Mouse (Mus musculus): ENCODE measurements around the gene Eif2s3x. TPM values are rescaled to one million over a fixed set of nuclear protein-coding genes. Genes with fewer than 3 reads are reported as not detected.

The Eif2s3x gene
- polyA plus RNA-seq (2014; fragmentation: Nextera tagmentation; extraction: Ambion mirVana) = 58.7 and 66.2 TPM in 2 replicates

- peak; percentile 97 for ATAC-seq (ENCODE audit: low read depth)
- WGBS = 0% methylated on average over 51 of the region's 52 CpGs
Observed at GRCm38 (mm10) chrX:94212597-94213321, at the start of gene Eif2s3x. TSS of gene Eif2s3x (minus strand) at chrX:94212862.

GRCm38 (mm10) chrX:94235601-94236000, 22.9 kb upstream of the Eif2s3x start:
- Histone ChIP-seq H3K36me3 (ENCODE audit: control insufficient read depth, insufficient read depth, low read length) (no peaks in the 10 kb centered on the region), H3K9me3 (ENCODE audit: control insufficient read depth, low read length) (no peaks in the 10 kb centered on the region), H3K9ac (ENCODE audit: low read depth, low read length) (peak overlapping the region; percentile 78), H3K4me1 (ENCODE audit: control insufficient read depth, insufficient read depth, low read length) (no peaks in the 10 kb centered on the region), H3K27me3 (replicated peaks; ENCODE audit: control insufficient read depth, insufficient read depth, low read length) (peaks cover 59% of the 10 kb centered on the region), H3K4me3 (ENCODE audit: low read depth, low read length) (peak overlapping the region; percentile 61), H3K4me2 (ENCODE audit: low read depth, low read length) (peak overlapping the region; percentile 58), H3K27ac (replicated peaks; ENCODE audit: low read depth, low read length) (no peak overlapping the region)
- 24% methylated on average over 12 of the region's 12 CpGs for WGBS
- ATAC-seq (ENCODE audit: low read depth) = no peak
- no peak for DNase-seq (ENCODE audit: low spot score)

More at GRCm38 (mm10) chrX:94212597-94213321, at the start of gene Eif2s3x:
- H3K27ac ChIP-seq (replicated peaks; ENCODE audit: low read depth, low read length) = peak within 1 kb of the TSS; percentile 80
- H3K36me3 ChIP-seq (ENCODE audit: control insufficient read depth, insufficient read depth, low read length) = peaks cover 27% of the 10 kb centered on the region
- H3K4me1 ChIP-seq (ENCODE audit: control insufficient read depth, insufficient read depth, low read length) = no peaks in the 10 kb centered on the region
- H3K9me3 ChIP-seq (ENCODE audit: control insufficient read depth, low read length) = no peaks in the 10 kb centered on the region
- peak within 1 kb of the TSS; percentile 86 for H3K9ac ChIP-seq (ENCODE audit: low read depth, low read length)
- H3K27me3 ChIP-seq (replicated peaks; ENCODE audit: control insufficient read depth, insufficient read depth, low read length) = no peaks in the 10 kb centered on the region
- peak within 1 kb of the TSS; percentile 80 for H3K4me3 ChIP-seq (ENCODE audit: low read depth, low read length)
- H3K4me2 ChIP-seq (ENCODE audit: low read depth, low read length) = peak within 1 kb of the TSS; percentile 78
- DNase-seq (ENCODE audit: low spot score) = peak; percentile 94

GRCm38 (mm10) chrX:94235190-94235555, 22.5 kb upstream of the Eif2s3x start:
- H3K27me3 ChIP-seq (replicated peaks; ENCODE audit: control insufficient read depth, insufficient read depth, low read length) = peaks cover 59% of the 10 kb centered on the region
- no peaks in the 10 kb centered on the region for H3K9me3 ChIP-seq (ENCODE audit: control insufficient read depth, low read length)
- no peaks in the 10 kb centered on the region for H3K4me1 ChIP-seq (ENCODE audit: control insufficient read depth, insufficient read depth, low read length)
- H3K4me3 ChIP-seq (ENCODE audit: low read depth, low read length) = peak overlapping the region; percentile 61
- H3K36me3 ChIP-seq (ENCODE audit: control insufficient read depth, insufficient read depth, low read length) = no peaks in the 10 kb centered on the region
- H3K9ac ChIP-seq (ENCODE audit: low read depth, low read length) = peak overlapping the region; percentile 78
- ATAC-seq (ENCODE audit: low read depth) (no peak), DNase-seq (ENCODE audit: low spot score) (no peak)
- H3K27ac ChIP-seq (replicated peaks; ENCODE audit: low read depth, low read length) = peak overlapping the region; percentile 87
- peak overlapping the region; percentile 58 for H3K4me2 ChIP-seq (ENCODE audit: low read depth, low read length)
- WGBS = 21% methylated on average over 15 of the region's 35 CpGs

DNA sequence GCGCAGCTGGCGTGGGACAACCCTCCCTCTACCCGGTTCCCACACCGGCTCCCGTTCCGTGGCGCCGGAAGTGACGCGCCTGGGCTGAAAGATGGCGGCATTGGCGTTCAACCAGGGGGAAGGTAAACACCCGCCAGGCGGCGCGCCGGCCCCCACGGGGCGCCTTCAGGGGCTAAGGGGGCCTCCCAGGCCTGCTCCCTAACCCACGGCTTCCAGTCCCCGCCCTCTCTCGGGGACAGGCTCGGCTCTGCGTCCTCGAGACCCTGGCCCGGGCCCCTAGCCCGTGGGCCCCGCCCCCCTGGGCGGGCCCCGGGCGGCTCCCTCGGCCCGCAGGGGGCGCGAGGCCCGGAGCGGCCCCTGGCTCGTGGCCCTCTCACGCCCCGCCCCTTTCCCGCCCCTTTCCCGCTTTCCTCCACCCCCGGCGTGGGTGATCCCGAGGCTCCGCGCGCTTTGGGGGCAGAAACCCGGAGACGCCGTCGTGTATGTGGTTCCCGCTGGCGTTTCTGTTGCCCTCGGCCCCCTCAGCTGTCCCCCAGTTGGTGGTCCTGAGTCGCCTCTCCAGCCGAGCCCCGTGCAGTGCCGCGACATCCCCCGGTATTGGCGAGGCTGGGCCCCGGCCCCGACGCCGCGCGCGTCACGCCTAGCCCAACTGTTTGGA, 22.0 kb upstream of the Eif2s3x start, which contains the start of gene Klhl15:
Gene Klhl15 (plus strand): TSS at position 68 of the 658 bp plus-strand sequence.
- Histone ChIP-seq H3K4me3 (ENCODE audit: low read depth, low read length) (peak within 1 kb of the TSS; percentile 61), H3K36me3 (ENCODE audit: control insufficient read depth, insufficient read depth, low read length) (no peaks in the 10 kb centered on the region), H3K9ac (ENCODE audit: low read depth, low read length) (peak within 1 kb of the TSS; percentile 78), H3K27ac (replicated peaks; ENCODE audit: low read depth, low read length) (peak within 1 kb of the TSS; percentile 87), H3K27me3 (replicated peaks; ENCODE audit: control insufficient read depth, insufficient read depth, low read length) (peaks cover 59% of the 10 kb centered on the region), H3K9me3 (ENCODE audit: control insufficient read depth, low read length) (no peaks in the 10 kb centered on the region), H3K4me2 (ENCODE audit: low read depth, low read length) (peak within 1 kb of the TSS; percentile 58), H3K4me1 (ENCODE audit: control insufficient read depth, insufficient read depth, low read length) (no peaks in the 10 kb centered on the region)
- ATAC-seq (ENCODE audit: low read depth) (peak; percentile 96), DNase-seq (ENCODE audit: low spot score) (peak; percentile 90)
- WGBS = 16% methylated on average over 15 of the region's 70 CpGs

- Histone ChIP-seq H3K36me3 (ENCODE audit: control insufficient read depth, insufficient read depth, low read length) (no peaks in the 10 kb centered on the region), H3K9ac (ENCODE audit: low read depth, low read length) (peak overlapping the region; percentile 78), H3K4me2 (ENCODE audit: low read depth, low read length) (peak overlapping the region; percentile 58), H3K27ac (replicated peaks; ENCODE audit: low read depth, low read length) (peak overlapping the region; percentile 87), H3K27me3 (replicated peaks; ENCODE audit: control insufficient read depth, insufficient read depth, low read length) (peaks cover 58% of the 10 kb centered on the region), H3K9me3 (ENCODE audit: control insufficient read depth, low read length) (no peaks in the 10 kb centered on the region), H3K4me3 (ENCODE audit: low read depth, low read length) (peak overlapping the region; percentile 61), H3K4me1 (ENCODE audit: control insufficient read depth, insufficient read depth, low read length) (no peaks in the 10 kb centered on the region)
- WGBS = 19% methylated on average over 19 of the region's 25 CpGs
- ATAC-seq (ENCODE audit: low read depth) (no peak), DNase-seq (ENCODE audit: low spot score) (no peak)
Observed at GRCm38 (mm10) chrX:94233936-94234531, 21.4 kb upstream of the Eif2s3x start.

DNA sequence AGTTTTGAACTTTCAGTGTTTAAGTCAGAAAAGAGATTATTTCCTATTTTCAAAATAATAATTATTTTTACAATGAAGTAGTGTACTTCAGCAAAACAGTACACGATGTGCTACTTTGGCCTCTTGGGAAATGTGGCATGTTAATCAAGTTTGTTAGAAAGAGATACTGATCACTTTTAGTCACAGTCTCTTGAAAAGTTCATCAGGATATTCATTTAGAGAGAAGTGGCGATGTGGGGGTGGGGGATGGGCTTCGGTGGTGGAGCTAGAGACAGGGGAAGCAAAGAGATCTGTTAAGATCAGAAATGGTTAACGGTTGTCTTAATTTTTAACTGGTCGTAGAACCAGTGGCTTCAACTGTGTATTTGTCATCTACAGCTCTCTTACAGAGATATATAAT, 20.8 kb upstream of the Eif2s3x start:
- no peak for ATAC-seq (ENCODE audit: low read depth)
- no peak overlapping the region for H3K4me3 ChIP-seq (ENCODE audit: low read depth, low read length)
- no peak for DNase-seq (ENCODE audit: low spot score)
- H3K4me1 ChIP-seq (ENCODE audit: control insufficient read depth, insufficient read depth, low read length) = no peaks in the 10 kb centered on the region
- 39% methylated on average over 5 of the region's 5 CpGs for WGBS
- no peak overlapping the region for H3K9ac ChIP-seq (ENCODE audit: low read depth, low read length)
- no peak overlapping the region for H3K27ac ChIP-seq (replicated peaks; ENCODE audit: low read depth, low read length)
- H3K27me3 ChIP-seq (replicated peaks; ENCODE audit: control insufficient read depth, insufficient read depth, low read length) = peaks cover 52% of the 10 kb centered on the region
- no peaks in the 10 kb centered on the region for H3K9me3 ChIP-seq (ENCODE audit: control insufficient read depth, low read length)
- H3K36me3 ChIP-seq (ENCODE audit: control insufficient read depth, insufficient read depth, low read length) = no peaks in the 10 kb centered on the region
- H3K4me2 ChIP-seq (ENCODE audit: low read depth, low read length) = 0 out of 2 replicates have a peak overlapping the region, but pooled peaks have one; percentile 58

DNA sequence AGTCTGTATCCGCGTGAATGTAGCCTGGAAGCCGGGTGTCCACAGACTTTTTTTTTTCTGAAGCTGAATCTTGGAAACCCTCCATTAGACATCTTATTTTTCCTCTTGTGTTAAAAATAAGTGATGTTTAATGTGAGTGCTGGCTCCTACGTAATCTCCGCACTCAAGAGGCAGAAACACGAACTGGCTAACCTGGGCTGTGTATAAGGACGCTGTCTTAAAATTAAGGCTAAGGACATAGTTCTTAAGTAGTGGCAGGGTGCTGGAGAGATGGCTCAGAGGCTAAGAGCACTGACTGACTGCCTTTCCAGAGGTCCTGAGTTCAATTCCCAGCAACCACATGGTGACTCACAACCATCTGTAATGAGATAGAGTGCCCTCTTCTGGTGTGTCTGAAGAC, 722 bp upstream of the Eif2s3x start:
- WGBS = 12% methylated on average over 7 of the region's 7 CpGs
- Histone ChIP-seq H3K27me3 (replicated peaks; ENCODE audit: control insufficient read depth, insufficient read depth, low read length) (no peaks in the 10 kb centered on the region), H3K36me3 (ENCODE audit: control insufficient read depth, insufficient read depth, low read length) (peaks cover 21% of the 10 kb centered on the region), H3K9ac (ENCODE audit: low read depth, low read length) (peak overlapping the region; percentile 86; the same call in 1 of the 2 replicates), H3K9me3 (ENCODE audit: control insufficient read depth, low read length) (no peaks in the 10 kb centered on the region), H3K4me2 (ENCODE audit: low read depth, low read length) (peak overlapping the region; percentile 54), H3K4me3 (ENCODE audit: low read depth, low read length) (peak overlapping the region; percentile 80), H3K27ac (replicated peaks; ENCODE audit: low read depth, low read length) (peak overlapping the region; percentile 80; the same call in 1 of the 2 replicates), H3K4me1 (ENCODE audit: control insufficient read depth, insufficient read depth, low read length) (no peaks in the 10 kb centered on the region)
- DNase-seq (ENCODE audit: low spot score) (no peak), ATAC-seq (ENCODE audit: low read depth) (no peak)

DNA sequence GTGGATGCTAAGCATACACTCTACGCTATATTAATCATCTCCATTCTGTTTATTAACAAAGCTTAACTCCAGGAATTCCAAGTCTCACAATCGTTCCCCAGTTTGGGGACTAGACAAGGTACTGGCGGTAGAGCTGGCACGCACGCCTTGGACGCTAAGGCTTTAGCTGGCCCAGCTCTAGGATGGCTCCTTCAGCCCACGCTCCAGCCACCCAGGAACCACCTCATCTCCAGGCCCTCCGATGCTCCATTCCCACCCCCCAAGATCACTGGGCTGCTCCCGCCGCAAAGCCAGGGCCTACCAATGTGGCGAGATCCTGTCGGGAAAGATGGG, 432 bp downstream of the Eif2s3x start:
- Histone ChIP-seq H3K36me3 (ENCODE audit: control insufficient read depth, insufficient read depth, low read length) (peaks cover 33% of the 10 kb centered on the region), H3K4me3 (ENCODE audit: low read depth, low read length) (peak overlapping the region; percentile 80), H3K9me3 (ENCODE audit: control insufficient read depth, low read length) (no peaks in the 10 kb centered on the region), H3K27me3 (replicated peaks; ENCODE audit: control insufficient read depth, insufficient read depth, low read length) (no peaks in the 10 kb centered on the region), H3K9ac (ENCODE audit: low read depth, low read length) (peak overlapping the region; percentile 86), H3K27ac (replicated peaks; ENCODE audit: low read depth, low read length) (peak overlapping the region; percentile 80), H3K4me2 (ENCODE audit: low read depth, low read length) (peak overlapping the region; percentile 78), H3K4me1 (ENCODE audit: control insufficient read depth, insufficient read depth, low read length) (no peaks in the 10 kb centered on the region)
- WGBS = 1% methylated on average over 12 of the region's 12 CpGs
- DNase-seq (ENCODE audit: low spot score) (no peak), ATAC-seq (ENCODE audit: low read depth) (peak; percentile 39)
